Mouse (Mus musculus) hindbrain, embryonic 11.5 days (tissue): ENCODE data around the gene Hist1h3h. TPM values are rescaled to one million over a fixed set of nuclear protein-coding genes. Genes with fewer than 3 reads are reported as not detected.
"Not testable (repeated sequence)": the region's sequence is repeated elsewhere in the genome, so short reads cannot be mapped to it uniquely, and the experiment has no call there.

Experiments used
- ATAC-seq: fragments of 200-750 bp; cut with Nextera tagmentation; 2 replicates; pipeline ENCODE4 v1.8.0; 2017; ENCODE audit warnings: mild to moderate bottlenecking, moderate TSS enrichment, moderate library complexity; ENCODE audit not compliant: low FRiP score
- DNase-seq: peaks from one replicate; pipeline ENCODE4 v3.0.0-alpha.2; 2015; ENCODE audit warnings: low spot score
- H3K27ac ChIP-seq: fragments of 300-500 bp; sonication (generic); 2 replicates; pipeline ENCODE4 v1.5.1; 2014; ENCODE audit warnings: mild to moderate bottlenecking, low read depth, low read length
- H3K27me3 ChIP-seq: fragments of 300-500 bp; sonication (generic); 2 replicates; pipeline ENCODE4 v1.6.1; 2014; ENCODE audit warnings: mild to moderate bottlenecking, low read length, moderate library complexity, mixed read lengths; ENCODE audit not compliant: control insufficient read depth, insufficient read depth
- H3K36me3 ChIP-seq: fragments of 300-500 bp; sonication (generic); 2 replicates; pipeline ENCODE4 v1.6.1; 2014; ENCODE audit warnings: mild to moderate bottlenecking, low read length, moderate library complexity, mixed read lengths; ENCODE audit not compliant: control insufficient read depth, insufficient read depth
- H3K4me1 ChIP-seq: fragments of 300-500 bp; sonication (generic); replicated peaks from 2 replicates; pipeline ENCODE4 v1.6.1; 2014; ENCODE audit warnings: low read length, mixed read lengths; ENCODE audit not compliant: control insufficient read depth, insufficient read depth
- H3K4me2 ChIP-seq: fragments of 300-500 bp; sonication (generic); replicated peaks from 2 replicates; pipeline ENCODE4 v1.6.1; 2014; ENCODE audit warnings: mild to moderate bottlenecking, low read depth, low read length
- H3K4me3 ChIP-seq: fragments of 300-500 bp; sonication (generic); 2 replicates; pipeline ENCODE4 v1.5.1; 2014; ENCODE audit warnings: low read depth, low read length
- H3K9ac ChIP-seq: fragments of 300-500 bp; sonication (generic); 2 replicates; pipeline ENCODE4 v1.6.1; 2014; ENCODE audit warnings: low read depth, low read length
- H3K9me3 ChIP-seq: fragments of 300-500 bp; sonication (generic); 2 replicates; pipeline ENCODE4 v1.6.1; 2016; ENCODE audit warnings: low read length; ENCODE audit not compliant: control insufficient read depth
- WGBS: fragments of 180-500 bp; shearing (Covaris S2); extraction: QIAGEN DNeasy Blood & Tissue Kit; methylation state at CpG from one replicate; pipeline ENCODE4 v1.1.7; 2014; 5-methylcytosine and 5-hydroxymethylcytosine counted together
- polyA plus RNA-seq: library from polyadenylated mRNA; unstranded; fragments of >200 nt; fragmentation: Nextera tagmentation; extraction: Ambion mirVana; gene quantifications from 2 replicates; pipeline ENCODE4 v1.2.1, GENCODE M21; 2014

Gene Hist1h3h
- polyA plus RNA-seq, 1 experiment from 2014 or later: 20.0 TPM

GRCm38 (mm10) chr13:21749387-21750158 lies 32.1 kb downstream of the Hist1h3h start:
- Histone ChIP-seq H3K36me3 (no peaks in the 10 kb centered on the region), H3K9ac (peak overlapping the region; percentile 64), H3K27ac (peak overlapping the region; percentile 93), H3K27me3 (no peaks in the 10 kb centered on the region), H3K4me3 (peak overlapping the region; percentile 56), H3K9me3 (no peaks in the 10 kb centered on the region), H3K4me2 (peak overlapping the region; percentile 72), H3K4me1 (no peaks in the 10 kb centered on the region; the same call in 1 of the 2 replicates)
- no peak for ATAC-seq
- peak; percentile 59 for DNase-seq
- 8% methylated on average over 5 of the region's 5 CpGs for WGBS

GRCm38 (mm10) chr13:21750159-21751017 lies 32.9 kb downstream of the Hist1h3h start, which contains the start of gene Hist1h4k:
TSS of gene Hist1h4k (minus strand) at chr13:21750505.
- peak within 1 kb of the TSS; percentile 93 for H3K27ac ChIP-seq
- H3K4me2 ChIP-seq: peak within 1 kb of the TSS; percentile 72
- under 1% methylated on average over 46 of the region's 56 CpGs for WGBS
- H3K9me3 ChIP-seq, H3K27me3 ChIP-seq, H3K36me3 ChIP-seq, H3K4me1 ChIP-seq: not testable (repeated sequence)
- peak within 1 kb of the TSS; percentile 64 for H3K9ac ChIP-seq
- peak; percentile 97 for DNase-seq
- peak; percentile 85 for ATAC-seq
- peak within 1 kb of the TSS; percentile 56 for H3K4me3 ChIP-seq

- Histone ChIP-seq H3K4me1 (no peaks in the 10 kb centered on the region; the same call in 1 of the 2 replicates), H3K9me3 (no peaks in the 10 kb centered on the region), H3K4me2 (no peak overlapping the region), H3K27me3 (no peaks in the 10 kb centered on the region), H3K4me3 (no peak overlapping the region), H3K9ac (no peak overlapping the region), H3K36me3 (no peaks in the 10 kb centered on the region), H3K27ac (0 out of 2 replicates have a peak overlapping the region, but pooled peaks have one; percentile 59)
- DNase-seq (no peak), ATAC-seq (no peak)
These were observed 34.0 kb downstream of the Hist1h3h start for GRCm38 (mm10) chr13:21751417-21751816.

GRCm38 (mm10) chr13:21751827-21752226 lies 34.4 kb downstream of the Hist1h3h start:
- ATAC-seq: no peak
- Histone ChIP-seq H3K27me3 (no peaks in the 10 kb centered on the region), H3K9me3 (no peaks in the 10 kb centered on the region), H3K36me3 (no peaks in the 10 kb centered on the region), H3K4me3 (no peak overlapping the region), H3K4me2 (no peak overlapping the region), H3K4me1 (no peaks in the 10 kb centered on the region; the same call in 1 of the 2 replicates), H3K9ac (no peak overlapping the region), H3K27ac (peak overlapping the region; percentile 59)
- 75% methylated on average over 3 of the region's 3 CpGs for whole genome bisulfite sequencing
- DNase-seq: no peak

DNA sequence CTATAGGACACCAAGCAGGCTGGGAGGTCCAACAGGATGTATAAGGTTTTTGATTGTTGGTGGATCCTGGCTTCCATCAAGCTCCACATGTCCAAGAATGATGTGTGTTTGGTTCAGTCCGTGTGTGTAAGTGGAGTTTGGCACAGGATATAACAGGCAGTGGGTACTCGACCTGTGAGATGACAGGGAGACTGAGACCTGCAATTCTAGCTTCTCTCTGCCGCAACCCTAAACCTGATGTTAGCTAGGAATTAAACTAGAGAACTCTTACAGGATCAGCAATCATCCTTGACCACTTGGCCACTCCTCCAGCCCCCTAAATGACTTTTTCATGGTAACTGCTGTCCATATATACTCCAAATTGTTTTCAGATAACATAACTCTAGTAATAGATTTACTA lies 34.9 kb downstream of the Hist1h3h start:
- peak; percentile 38 for DNase-seq
- no peak for ATAC-seq
- Histone ChIP-seq H3K4me2 (no peak overlapping the region), H3K27ac (peak overlapping the region; percentile 59; the same call in 1 of the 2 replicates), H3K9me3 (no peaks in the 10 kb centered on the region), H3K4me3 (no peak overlapping the region), H3K4me1 (no peaks in the 10 kb centered on the region; the same call in 1 of the 2 replicates), H3K36me3 (no peaks in the 10 kb centered on the region), H3K27me3 (no peaks in the 10 kb centered on the region), H3K9ac (no peak overlapping the region)
- 49% methylated on average over 3 of the region's 3 CpGs for WGBS

DNA sequence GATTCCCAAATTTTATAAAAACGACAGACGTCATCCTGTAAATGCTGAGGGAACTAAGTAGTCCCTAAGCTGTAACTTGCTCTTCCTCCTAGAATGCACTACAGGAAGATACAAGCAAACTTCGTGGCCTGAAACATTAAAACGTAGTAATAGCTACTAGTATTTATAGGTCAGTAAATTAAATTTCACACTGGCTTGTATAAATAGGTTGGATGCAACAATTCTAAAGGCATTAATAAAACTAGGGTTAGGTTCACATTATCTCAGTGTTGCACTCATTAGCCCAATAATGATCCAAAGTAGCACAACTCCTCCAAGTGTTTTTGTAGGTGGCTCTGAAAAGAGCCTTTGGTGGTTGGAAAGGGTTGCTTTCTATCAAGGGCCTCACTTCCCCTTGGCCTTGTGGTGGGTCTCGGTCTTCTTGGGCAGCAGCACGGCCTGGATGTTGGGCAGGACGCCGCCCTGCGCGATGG lies 35.6 kb downstream of the Hist1h3h start:
- DNase-seq: peak; percentile 54
- Histone ChIP-seq H3K4me3 (peak overlapping the region; percentile 39), H3K9me3 (no peaks in the 10 kb centered on the region), H3K4me2 (peak overlapping the region; percentile 61), H3K4me1 (no peaks in the 10 kb centered on the region), H3K27ac (peak overlapping the region; percentile 84), H3K27me3 (no peaks in the 10 kb centered on the region), H3K36me3 (no peaks in the 10 kb centered on the region), H3K9ac (peak overlapping the region; percentile 49)
- 3% methylated on average over 10 of the region's 10 CpGs for WGBS
- no peak for ATAC-seq

- ATAC-seq (peak; percentile 93), DNase-seq (peak; percentile 78)
- Histone ChIP-seq H3K9ac (peak within 1 kb of the TSS; percentile 49), H3K4me2 (peak within 1 kb of the TSS; percentile 61), H3K4me3 (peak within 1 kb of the TSS; percentile 39), H3K27ac (peak within 1 kb of the TSS; percentile 84)
- not testable (repeated sequence) for H3K36me3 ChIP-seq, H3K9me3 ChIP-seq, H3K27me3 ChIP-seq, H3K4me1 ChIP-seq
- under 1% methylated on average over 33 of the region's 50 CpGs for WGBS
These were observed 36.2 kb downstream of the Hist1h3h start, which contains the start of the genes Hist1h2ak and Hist1h2bn for GRCm38 (mm10) chr13:21753524-21754285. TSS of gene Hist1h2ak (minus strand) at chr13:21753827. TSS of gene Hist1h2bn (plus strand) at chr13:21754123.
